Mouse (Mus musculus): ENCODE data around the gene Retsat.
A peak's percentile ranks its signal among the peaks of the same experiment; 100 is the strongest.

Retsat gene

GRCm38 (mm10) chr6:72597956-72598753 lies at the start of gene Retsat, which contains the start of gene Elmod3:
Retsat (plus strand) TSS chr6:72598475.
Elmod3 (minus strand) TSS chr6:72598413.
- peak; percentile 95 for DNase-seq (ENCODE audit: low spot score)

DNA sequence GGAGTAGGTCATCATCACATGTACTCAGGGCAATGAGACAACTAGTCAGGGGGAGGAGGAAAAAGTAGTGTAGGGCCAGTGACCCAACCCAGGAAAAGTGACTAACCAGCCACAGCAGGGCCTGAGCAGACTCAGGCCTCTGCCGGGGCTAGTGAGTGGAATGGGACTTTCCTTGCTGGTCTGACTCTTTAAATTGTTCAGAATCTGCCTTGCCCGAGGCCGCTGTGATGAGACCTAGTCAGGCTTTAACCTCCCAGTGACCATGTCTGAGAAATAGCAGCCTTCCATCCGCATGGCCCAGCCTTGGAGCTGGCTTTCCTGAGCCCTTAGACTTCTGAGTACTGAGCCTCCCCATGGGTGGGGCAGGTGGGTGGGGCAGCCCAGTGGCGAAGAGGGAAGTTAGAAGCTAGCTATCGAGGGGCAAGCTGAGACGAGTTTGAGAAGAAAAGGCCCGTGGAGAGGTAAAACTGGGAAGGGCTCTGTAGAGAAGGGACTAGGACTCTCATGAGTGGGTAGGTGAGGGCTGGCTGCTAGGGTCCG lies 49.2 kb upstream of the Retsat start:
- DNase-seq (ENCODE audit: low spot score): peak; percentile 86

- no peak for DNase-seq (ENCODE audit: low spot score)
Observed at GRCm38 (mm10) chr6:72550025-72550424, 48.2 kb upstream of the Retsat start.

- DNase-seq (ENCODE audit: low spot score): no peak
Observed at GRCm38 (mm10) chr6:72550503-72551100, 47.7 kb upstream of the Retsat start.

DNA sequence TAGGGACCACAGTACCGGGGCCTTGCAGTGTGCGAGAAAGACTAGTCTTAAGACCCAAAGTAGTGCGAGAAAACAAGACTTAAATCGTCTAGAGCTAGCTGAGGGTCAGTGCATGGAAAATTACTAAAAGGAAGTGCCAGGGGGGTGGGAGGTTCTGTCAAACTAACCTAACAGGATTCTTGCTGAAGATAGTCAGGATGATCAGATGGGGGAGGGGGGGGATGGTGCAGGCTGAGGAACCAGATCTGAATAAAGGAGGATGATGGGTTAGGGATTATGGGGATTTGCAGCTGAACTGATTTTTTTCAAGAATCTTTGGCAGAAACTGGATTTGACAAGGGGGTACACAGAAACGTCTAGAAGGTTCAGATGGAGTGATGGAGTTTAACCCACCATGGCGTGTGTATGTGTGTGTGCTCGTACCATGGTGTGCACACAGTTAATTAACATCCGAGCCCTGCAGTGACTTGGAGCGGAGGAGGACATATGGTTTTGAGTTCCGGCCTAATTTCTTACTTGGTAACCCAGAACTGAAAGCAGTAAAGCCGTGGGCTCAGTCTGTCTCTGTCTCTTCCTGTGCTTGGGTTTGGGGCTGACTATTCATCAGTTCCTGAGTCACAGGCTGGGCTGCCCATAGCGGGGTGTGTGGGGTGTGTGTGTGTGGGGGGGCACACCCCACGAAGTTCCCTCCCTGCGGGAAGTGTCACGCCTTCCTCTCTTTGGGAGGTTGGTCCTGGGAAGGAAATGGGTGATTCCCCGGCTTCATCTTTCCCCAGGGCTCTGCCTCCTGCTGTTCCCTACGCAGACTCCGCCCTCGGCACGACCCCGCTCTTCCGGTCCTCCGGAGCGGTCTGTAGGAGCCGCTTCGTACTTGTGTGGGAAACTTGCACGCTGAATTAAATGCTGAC lies 45.9 kb upstream of the Retsat start:
- DNase-seq (ENCODE audit: low spot score): peak; percentile 76

DNA sequence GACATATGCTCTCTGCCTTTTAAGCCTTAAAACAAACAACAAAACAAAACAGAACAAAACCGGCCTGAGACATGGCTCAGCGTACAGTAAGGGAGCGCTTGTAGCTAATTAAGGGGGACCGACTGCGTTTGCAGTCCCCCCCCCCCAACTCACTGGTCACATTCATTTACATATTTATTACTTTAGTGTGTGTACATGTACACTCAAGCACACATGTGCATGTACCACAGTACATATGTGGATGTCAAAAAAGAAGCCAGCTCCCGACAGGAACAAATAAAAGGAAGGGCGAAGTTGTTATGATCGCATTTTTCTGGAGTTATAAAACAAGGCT lies 45.2 kb upstream of the Retsat start:
- no peak for DNase-seq (ENCODE audit: low spot score)

DNA sequence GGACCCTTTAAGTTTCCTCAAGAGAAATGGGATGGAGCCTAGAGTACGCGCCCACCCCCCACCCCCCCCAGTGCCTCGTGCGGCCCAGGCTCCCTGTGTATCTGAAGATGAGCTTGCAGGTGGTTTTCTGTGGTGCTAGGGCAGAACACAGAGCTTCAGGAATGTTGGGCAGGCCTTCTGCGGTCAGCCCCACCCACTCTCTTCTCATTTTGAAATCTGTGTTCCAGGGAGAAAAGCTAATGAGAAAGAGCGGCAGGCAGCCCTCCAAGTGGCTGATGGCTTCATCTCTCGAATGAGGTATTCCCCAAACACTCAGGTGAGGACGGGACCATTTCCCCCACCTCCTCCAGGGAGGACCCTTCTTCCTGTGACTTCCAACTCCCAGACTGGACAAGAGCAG lies 37.5 kb upstream of the Retsat start:
- DNase-seq (ENCODE audit: low spot score): no peak

DNA sequence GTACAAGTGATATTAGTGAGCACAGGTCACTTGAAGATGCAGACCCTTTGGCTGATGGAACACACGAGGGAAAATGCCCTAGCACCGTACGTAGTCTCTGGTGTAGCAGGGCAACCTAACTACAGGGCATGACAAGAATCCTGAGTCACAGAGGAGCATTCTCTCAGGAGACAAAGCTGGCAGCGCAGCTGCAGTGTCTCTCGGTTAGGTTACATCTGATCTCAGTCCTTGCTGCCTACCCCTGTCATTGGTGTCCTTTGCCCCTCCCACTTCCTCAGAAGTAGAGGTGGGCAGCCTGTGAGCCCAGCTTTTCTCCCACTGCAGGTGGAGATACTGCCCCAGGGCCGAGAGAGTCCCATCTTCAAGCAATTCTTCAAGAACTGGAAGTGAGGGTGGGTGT lies 35.8 kb upstream of the Retsat start:
- DNase-seq (ENCODE audit: low spot score): no peak

DNA sequence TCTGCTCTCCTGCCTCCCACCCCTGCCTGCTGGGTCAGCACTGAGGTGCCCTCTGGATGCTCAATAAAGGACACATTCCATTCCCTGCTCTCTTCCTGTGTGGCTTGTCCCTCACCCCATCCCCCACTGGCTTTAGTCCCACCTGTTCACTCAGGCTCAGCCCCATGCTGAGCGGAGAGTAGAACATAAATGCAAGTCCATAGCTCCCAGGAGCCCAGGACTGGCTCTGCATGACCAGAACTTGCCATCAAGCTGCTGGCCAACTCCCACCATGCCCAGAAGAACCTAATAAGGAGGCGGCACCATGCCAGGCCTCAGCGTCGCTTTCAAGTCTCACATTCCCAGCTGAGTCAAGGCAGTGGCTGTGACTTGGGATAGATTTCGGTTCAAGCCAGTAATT lies 35.4 kb upstream of the Retsat start:
- DNase-seq (ENCODE audit: low spot score): no peak

DNA sequence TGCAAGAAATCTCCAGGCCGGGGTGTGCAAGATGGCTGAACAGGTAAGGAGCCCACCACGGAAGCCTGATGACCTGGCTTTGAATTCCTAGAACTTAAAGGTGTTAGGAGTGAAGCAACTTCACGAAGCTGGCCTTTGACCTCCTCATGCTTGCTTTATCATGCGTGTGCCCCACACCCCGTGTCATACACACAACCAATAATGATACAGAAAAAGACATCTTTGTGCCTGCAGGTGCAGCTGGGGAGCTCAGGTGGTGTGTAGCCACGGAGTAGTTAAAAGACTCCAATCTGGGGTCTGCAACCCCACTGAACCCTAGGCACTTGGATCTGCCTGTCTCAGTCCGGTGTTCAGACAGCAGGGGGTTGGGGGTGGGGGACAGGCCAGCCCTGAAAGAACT lies 32.8 kb upstream of the Retsat start:
- DNase-seq (ENCODE audit: low spot score): no peak

GRCm38 (mm10) chr6:72566044-72566443 lies 32.2 kb upstream of the Retsat start:
- peak; percentile 91 for DNase-seq (ENCODE audit: low spot score)

DNA sequence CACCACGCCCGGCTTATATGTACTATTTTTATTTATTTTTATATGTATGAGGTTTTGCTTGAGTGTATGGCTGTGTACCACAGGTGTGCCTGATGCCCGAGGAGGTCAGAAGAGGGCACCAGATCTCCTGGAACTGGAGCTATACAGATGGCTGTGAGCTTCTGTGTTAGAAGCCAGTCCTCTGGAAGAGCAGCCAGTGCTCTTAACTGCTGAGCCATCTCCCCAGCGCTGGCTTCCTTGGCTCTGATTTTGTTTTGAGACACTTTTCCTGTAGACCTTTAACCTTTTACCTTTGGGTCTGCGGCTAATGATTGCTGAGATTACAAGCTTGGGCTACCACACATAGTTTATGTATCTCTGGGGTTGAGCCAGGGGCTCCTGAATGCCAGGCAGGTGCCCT lies 30.8 kb upstream of the Retsat start:
- no peak for DNase-seq (ENCODE audit: low spot score)

- no peak for DNase-seq (ENCODE audit: low spot score)
Observed at GRCm38 (mm10) chr6:72568736-72569135, 29.5 kb upstream of the Retsat start.

DNA sequence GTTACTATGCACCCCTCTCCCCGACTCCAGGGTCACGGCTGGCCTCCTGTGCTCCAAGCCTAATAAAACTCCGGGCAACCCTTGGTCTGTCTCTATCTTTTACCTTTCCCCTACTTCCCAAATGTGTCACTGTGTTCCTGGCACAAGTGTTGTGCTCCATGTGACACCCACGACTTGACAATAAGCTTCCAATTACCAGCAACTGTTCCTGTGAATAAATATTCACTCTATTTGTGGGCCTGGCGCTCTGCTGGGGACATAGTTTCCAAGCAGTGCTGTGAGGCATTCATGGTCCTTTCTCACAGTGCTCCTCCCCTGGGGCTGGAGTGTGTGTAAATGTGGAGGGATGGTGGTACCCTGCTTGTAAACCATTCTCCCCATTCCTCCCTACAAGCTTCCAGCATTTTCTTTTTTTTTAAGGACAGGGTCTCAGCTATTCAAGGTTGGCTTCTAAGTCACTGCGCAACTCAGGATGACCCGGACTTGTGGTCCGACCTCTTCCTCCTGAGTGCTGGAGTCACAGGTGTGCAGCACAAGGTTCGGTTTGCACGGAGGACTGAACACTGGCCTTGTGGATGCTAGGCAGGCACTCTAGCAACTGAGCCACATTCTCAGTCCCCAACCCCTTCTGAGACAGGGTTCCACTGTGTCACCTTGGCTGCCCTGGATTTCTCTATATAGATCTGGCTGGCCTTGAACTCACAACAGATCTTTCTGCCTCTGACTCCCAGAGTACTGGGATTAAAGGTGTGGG lies 27.5 kb upstream of the Retsat start:
- DNase-seq (ENCODE audit: low spot score): no peak

- DNase-seq (ENCODE audit: low spot score): no peak
Observed at GRCm38 (mm10) chr6:72571826-72572225, 26.4 kb upstream of the Retsat start.

- no peak for DNase-seq (ENCODE audit: low spot score)
Observed at GRCm38 (mm10) chr6:72576041-72576440, 22.2 kb upstream of the Retsat start.

- DNase-seq (ENCODE audit: low spot score): no peak
Observed at GRCm38 (mm10) chr6:72581625-72582382, 16.5 kb upstream of the Retsat start.

DNA sequence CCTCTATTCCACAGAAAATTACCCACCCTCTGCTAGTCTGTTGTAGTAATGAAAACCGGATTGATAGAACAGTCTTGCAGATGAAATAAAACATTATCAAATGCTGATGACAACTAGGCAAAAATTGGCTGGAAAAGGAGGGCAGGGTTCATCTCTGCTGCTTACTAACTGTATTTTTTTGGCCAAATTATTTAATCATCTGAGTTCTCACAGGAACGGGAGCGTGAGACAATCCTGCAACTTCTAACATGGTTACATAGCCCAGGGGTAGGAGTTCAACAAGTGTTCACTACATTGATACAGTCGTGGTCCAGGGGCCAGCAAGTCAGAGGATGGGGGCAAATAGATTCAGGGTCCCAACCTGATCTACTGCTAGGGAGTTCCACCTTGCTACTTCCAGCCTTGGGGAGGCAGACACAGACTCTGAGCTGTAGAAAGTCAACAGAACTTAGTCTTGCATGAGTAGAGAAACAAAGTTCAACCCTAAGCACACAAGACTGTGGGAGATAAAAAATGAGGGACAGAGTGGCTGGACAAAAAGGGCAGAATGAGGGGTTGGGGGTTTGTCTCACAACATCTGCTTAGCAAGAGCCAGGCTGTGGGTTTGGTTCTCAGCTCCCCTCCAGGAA lies 14.9 kb upstream of the Retsat start:
- no peak for DNase-seq (ENCODE audit: low spot score)

DNA sequence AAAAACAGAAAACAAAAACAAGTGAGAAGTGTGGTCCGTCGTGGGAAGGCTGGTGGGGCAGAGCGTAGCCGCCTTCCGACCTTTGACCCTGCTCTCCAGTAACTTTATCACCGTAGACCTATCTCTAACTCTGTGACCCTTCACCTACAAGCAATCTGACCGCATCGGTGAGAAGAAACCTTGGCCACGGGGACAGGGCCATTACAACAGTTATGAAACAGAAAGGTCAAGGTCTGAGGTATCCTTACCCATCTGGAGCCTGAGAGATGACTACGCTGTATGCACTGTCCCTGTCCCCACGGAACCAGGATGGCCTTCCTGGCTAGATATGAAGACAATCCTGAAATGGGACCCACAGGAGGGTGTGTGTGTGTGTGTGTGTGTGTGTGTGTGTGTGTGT lies 14.1 kb upstream of the Retsat start:
- no peak for DNase-seq (ENCODE audit: low spot score)

DNA sequence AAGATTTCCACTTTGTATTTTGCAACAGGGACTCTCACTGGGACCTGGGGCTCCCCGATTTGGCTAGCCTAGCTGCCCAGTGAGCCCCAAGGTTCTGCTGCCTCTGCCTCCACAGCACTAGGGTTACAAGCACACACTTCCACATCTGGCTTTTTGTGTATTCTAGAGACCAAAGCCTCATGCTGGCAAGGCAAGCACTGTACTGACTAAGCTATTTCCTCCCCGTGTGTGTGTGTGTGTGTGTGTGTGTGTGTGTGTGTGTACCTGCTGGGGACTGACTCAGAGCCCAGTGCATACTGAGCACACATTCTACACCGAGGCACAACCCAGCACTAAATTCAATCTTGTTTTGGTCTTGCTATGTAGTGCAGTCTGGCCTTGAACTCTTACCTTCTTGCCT lies 11.6 kb upstream of the Retsat start:
- DNase-seq (ENCODE audit: low spot score): no peak

DNA sequence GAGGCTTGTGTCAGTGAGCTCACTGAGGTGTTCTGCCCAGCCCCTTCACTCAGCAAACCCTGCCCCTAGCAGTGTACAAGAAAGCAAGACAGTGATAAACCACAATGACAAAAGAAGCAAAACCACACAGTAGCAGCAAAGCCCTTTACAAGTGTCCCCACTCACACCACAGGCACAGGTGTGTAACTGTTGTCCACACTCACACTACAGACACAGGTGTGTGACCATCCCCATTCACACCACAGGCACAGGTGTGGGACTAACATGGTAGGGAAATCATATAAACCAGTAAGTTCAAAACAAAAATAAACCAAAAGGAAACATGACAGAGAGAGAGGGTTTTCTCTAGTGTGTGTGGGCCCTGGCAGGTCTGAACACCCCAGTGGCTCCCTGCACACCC lies 10.0 kb upstream of the Retsat start:
- no peak for DNase-seq (ENCODE audit: low spot score)
